Mouse (Mus musculus): Measurements from ENCODE around the gene Irs1.

Gene Irs1

DNA sequence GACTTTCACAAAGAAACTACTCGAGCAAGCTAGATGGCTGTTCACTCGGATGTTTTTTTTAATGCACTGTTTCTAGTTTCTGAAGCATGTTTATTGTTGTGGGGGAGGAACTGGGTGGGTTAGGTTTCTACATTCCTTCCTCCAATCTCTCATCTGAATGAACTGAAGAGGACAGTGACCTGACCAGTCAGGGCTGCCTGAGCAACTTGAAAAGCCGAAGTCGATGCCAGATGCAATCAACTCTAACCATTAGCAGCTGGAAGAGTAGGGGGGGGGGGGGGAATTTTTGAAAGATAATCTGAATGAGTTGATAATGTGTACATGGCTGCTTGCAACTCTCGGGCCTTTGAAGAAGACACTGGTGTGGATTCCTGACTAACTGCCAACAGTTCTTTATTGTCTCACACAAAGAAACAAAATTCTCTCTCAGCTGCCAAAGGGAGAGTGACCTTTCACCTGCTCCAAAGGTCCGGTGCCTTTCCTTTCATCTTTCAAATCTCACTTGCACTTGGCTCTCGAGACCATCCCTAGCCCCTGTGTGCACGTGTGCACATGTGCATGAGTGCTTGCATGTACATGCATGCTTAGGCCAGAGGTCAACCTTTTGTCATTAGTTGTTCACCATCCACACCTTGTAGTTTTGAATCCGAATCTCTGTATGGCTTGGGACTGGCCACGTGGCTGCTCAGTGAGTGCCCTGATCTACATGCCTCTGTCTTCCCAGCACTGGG lies 43.8 kb downstream of the Irs1 start:
- no peak for DNase-seq

DNA sequence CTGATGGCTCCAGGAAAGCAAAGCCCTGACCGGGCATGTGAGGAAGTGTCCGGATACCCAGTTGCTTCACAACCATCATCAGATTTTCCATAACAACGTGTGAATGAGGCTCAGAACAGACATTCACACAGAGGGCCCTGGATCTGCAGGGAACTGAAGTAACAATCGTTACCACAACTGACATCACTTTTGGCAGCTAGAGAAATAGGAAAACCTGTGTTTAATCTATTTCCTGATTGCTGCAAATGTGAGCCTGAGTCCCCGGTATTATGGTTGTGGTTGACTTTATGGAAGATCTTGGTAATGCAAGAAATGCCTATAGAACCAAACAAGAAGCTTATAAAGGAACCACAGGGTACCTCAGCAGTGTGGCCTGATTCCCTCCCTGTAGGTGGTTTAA lies 46.2 kb downstream of the Irs1 start:
- DNase-seq = peak; percentile 21

GRCm38 (mm10) chr1:82243260-82243825 lies 47.9 kb downstream of the Irs1 start:
- no peak for DNase-seq

DNA sequence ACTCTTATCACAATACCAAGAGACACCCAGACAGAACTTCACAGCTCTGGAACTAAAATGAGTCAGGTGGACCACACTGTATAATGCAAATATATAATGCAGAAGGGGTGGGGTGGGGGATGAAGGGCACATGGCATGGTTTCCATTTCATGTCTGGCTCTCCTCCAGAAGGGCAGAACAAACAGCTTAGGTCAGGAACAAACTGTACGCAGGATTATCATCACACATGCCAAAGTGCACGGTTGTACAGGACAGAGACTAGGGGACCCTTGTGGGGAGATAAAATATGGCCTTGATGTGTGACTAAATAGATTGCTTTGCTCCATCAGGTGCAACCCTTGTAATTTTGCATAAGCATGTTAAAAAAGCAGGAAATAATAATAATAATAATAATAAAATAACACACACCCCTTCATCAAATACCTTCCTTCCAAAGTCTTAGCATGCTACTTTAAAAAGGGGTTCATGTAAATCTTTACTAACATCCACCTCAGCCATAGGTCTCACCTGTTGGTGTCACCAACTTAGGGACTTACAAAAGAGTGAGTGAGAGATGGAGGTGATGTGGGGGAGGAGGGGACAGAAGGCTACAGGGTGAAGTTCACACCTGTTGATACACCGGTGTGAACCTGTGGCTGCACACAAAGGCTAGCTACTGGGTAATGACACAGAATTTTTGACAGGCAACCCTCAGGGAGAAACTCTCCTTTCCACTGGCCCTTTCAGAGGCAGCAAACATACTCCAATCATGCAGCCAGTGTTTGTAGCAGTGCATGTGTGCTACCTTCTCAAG lies 51.6 kb downstream of the Irs1 start:
- DNase-seq = peak; percentile 35

DNA sequence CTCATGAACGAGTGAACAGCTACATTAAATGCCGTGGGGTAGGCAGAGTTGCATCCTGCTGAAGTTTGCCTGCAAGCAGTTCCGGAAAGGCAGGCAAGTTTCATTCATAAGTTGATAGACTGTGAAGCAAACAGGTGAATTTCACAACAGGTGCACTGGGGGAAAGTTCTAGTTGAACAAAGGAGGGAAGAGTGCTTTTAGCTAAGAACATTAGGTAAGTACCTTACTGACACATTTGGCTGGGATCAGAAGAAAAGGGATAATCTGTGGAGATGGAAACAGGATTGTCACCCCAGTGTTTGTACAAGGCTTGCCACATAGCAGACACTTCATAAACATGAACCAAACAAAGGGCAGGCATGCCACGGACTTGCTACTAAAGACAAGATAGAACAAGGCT lies 53.0 kb downstream of the Irs1 start:
- DNase-seq = peak; percentile 28

- DNase-seq = no peak
Observed at GRCm38 (mm10) chr1:82235455-82236104, 55.6 kb downstream of the Irs1 start.

DNA sequence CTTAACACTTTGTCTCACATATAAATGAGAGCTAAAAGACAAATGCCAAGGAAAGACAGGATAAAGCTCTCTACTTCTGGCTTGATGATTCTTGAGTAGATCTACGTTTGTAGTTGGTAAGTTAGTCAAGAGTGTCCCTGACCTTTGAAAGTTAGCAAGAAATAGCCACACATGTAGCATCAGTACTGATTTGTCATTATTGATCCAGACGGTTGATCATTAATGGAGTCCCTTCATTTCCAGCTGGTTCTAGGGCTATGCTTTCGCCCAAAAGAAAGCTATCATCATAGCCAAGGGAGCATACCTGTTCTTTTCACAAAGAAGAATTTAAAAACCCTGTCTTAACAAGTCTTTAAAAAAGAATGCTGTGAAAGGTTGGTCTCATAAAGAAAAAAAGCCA lies 56.6 kb downstream of the Irs1 start:
- no peak for DNase-seq

- no peak for DNase-seq
Observed at GRCm38 (mm10) chr1:82232812-82233211, 58.4 kb downstream of the Irs1 start, which contains the start of gene Gm9747. TSS of gene Gm9747 (plus strand) at chr1:82233112.

- no peak for DNase-seq
Observed at GRCm38 (mm10) chr1:82228841-82229240, 62.4 kb downstream of the Irs1 start.

GRCm38 (mm10) chr1:82223042-82223795 lies 68.0 kb downstream of the Irs1 start:
- DNase-seq = no peak

DNA sequence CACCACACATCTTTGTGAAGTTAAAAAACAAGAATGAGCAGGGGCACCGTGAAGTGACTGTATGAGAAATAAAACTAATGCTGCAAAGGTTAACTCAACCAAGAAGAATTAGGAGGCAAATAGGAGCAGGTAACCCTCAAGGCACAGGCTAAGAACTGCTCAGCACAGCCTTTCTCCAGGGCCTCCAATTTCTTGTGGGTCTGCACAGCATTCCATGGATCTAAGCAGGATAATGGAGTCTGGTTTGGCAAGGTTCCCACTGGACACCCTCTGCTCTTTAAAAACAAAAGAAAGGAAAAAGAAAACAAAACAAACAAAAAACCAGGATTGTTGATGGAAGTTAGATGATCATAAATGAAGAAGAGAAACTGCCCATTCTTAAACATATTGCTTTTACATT lies 69.8 kb downstream of the Irs1 start:
- DNase-seq = no peak

GRCm38 (mm10) chr1:82220673-82221396 lies 70.4 kb downstream of the Irs1 start:
- no peak for DNase-seq

DNA sequence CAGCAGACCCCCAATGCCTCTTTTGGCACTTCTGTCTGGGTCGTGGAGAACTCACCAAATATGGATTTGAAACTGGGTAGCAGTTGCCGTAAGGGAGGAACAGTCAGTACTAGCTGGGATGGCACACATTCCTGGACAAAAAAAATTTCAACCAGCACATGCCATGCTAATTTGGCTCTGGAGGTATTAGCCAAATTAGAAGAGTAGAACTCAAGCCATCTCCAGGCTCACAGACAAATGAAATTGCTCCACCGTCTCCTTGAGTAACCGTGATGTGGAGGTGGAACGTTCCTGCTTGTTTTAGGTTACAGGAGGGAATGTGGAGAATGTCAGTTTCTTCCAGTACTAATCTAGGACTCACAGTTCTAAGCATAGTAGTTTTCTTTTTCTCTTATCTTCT lies 83.7 kb downstream of the Irs1 start:
- no peak for DNase-seq

DNA sequence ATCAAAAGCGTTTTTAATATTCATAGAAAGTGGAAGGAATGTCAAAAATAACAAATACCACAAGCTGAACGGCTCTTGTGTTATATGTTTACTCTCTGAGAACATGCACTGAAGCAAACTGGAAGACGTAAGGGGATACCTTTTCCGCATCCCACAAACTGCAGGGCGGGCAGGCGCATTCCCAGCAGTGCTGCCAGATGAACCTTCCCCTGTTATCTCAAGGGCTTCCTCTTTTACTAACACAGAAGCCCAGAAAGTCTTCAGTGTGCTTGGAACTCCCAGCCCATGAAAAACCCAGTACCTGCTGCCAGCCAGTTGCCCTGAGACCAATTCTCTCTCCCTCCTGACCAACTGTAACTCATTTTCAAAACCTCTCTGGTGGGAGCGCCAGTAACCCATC lies 90.6 kb downstream of the Irs1 start:
- DNase-seq = peak; percentile 15

DNA sequence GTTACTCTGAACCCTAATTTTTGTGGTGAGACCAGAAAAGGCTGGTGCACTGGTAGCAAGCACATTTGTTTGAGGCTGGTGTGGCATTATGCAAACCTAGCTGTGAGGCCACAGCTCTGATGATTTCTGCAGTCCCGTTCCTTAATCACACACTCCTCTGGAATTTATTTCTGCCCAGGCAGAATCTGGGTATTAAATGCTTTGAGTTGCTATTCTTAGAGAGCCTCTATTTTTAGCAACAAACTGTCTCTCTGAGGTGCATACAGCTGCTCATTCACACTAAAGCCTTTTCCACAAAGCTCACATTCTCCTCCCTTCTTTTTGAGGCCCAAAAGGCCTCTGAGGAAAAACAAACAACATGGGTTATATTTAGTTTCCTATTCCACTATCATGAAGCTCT lies 91.3 kb downstream of the Irs1 start:
- no peak for DNase-seq

- DNase-seq = no peak
Observed at GRCm38 (mm10) chr1:82191579-82191978, 99.6 kb downstream of the Irs1 start.

DNA sequence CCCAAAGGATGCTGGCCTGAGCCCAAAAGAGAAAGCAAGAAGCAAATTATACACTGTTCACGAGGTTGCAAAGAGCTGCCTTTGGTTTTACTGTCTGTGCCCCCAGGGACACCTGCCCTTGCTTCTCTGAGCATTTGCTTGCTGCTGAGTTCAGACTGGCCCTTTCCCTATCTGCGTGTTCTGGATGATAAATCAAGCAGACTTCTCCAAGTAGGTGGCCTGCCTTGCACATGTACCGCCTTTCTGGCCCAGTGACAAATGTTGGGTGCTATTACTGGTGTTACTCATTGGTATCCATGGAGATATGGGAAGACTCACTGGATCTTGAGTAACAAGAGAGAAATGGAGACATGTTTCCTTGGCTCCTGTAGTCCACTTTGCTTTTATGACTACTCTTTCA lies 101.7 kb downstream of the Irs1 start:
- DNase-seq = peak; percentile 77

DNA sequence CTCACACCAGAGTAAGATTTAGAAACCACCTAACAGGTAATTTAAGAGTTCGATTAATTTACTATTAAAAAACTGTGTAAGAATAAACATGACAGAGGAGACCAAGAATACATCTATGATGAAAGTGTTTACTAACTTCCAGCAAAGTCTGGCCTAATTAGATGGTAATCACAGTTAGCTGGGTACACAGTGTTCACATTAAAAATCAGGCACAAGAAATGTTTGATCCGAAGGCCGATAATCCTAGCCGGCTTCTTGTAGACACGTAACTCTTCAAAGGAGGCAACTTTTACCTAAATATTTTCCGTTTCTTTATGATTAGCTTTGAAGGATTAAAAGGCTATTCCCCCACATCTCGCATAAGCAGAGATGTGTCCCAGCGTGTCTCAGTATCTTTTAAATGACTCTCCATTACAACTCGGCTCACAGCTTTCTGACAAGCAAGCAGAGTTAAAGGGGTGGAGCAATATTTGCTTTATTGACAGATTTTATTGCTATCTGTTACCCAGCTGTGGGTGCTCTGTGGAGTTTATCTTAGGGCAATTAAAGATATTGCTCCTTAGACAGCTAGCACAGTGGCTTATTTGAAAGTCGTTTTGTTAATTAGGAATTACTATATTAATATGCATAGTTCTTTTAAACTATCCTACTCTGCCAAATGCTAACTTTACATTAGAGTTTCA lies 102.5 kb downstream of the Irs1 start:
- no peak for DNase-seq

GRCm38 (mm10) chr1:82183913-82184442 lies 107.2 kb downstream of the Irs1 start:
- DNase-seq = peak; percentile 41

All from lung, postnatal 36 days (tissue).